Mouse (Mus musculus) embryonic facial prominence, embryonic 10.5 days (tissue): Measurements from ENCODE around the gene Birc7. TPM values are rescaled to one million over a fixed set of nuclear protein-coding genes. Genes with fewer than 3 reads are reported as not detected.
A peak's percentile ranks its signal among the peaks of the same experiment; 100 is the strongest.

Experiments
- DNase-seq: peaks from one replicate; pipeline ENCODE4 v3.0.0-alpha.2; 2017; ENCODE audit warnings: low spot score
- H3K27ac ChIP-seq: fragments of 300-500 bp; sonication (generic); replicated peaks from 2 replicates; pipeline ENCODE4 v1.5.1; 2016; ENCODE audit warnings: mild to moderate bottlenecking
- H3K27me3 ChIP-seq: fragments of 300-500 bp; sonication (generic); replicated peaks from 2 replicates; pipeline ENCODE4 v1.6.1; 2016; ENCODE audit warnings: low read depth, mild to moderate bottlenecking; ENCODE audit not compliant: poor library complexity, severe bottlenecking
- H3K36me3 ChIP-seq: fragments of 300-500 bp; sonication (generic); replicated peaks from 2 replicates; pipeline ENCODE4 v1.6.1; 2016; ENCODE audit warnings: mild to moderate bottlenecking, moderate library complexity
- H3K4me1 ChIP-seq: fragments of 300-500 bp; sonication (generic); 2 replicates; pipeline ENCODE4 v1.6.1; 2016
- H3K4me3 ChIP-seq: fragments of 300-500 bp; sonication (generic); 2 replicates; pipeline ENCODE4 v1.5.1; 2016; ENCODE audit warnings: mild to moderate bottlenecking, moderate library complexity
- H3K9me3 ChIP-seq: fragments of 300-500 bp; sonication (generic); 2 replicates; pipeline ENCODE4 v1.6.1; 2016; ENCODE audit warnings: mild to moderate bottlenecking
- WGBS: fragments of 180-500 bp; shearing (Covaris S2); methylation state at CpG from one replicate; pipeline ENCODE4 v1.1.7; 2016; 5-methylcytosine and 5-hydroxymethylcytosine counted together
- polyA plus RNA-seq: library from polyadenylated mRNA; unstranded; fragments of >200 nt; fragmentation: Nextera tagmentation; extraction: Ambion mirVana; gene quantifications from 2 replicates; pipeline ENCODE4 v1.2.1, GENCODE M21; 2016

The Birc7 gene
- polyA plus RNA-seq: 0.31 and 0.34 TPM in 2 replicates

DNA sequence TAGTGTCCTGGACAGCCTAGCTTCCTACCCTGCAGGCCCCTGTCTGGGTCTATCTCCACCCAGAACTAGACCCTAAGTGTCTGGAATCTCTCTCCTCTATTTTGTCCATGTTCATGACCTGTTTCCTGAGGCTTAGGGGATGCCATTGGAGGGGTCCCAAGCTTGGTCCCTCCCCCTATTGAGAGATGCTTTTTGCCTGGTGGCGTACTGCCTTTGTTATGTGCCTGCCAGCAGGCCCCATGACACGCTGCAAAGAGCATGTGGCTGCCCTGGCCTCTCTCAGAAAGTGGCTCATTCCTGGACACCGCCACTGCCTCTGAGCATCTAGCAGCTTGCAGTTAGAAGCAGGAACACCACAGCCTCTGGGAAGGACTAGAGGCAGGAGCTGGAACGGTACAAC is at the start of gene Birc7:
Gene Birc7, plus strand, starts transcription at position 301 of the 400 bp plus-strand sequence.
- no peak for DNase-seq
- 59% methylated on average over 4 of the region's 4 CpGs for WGBS

DNA sequence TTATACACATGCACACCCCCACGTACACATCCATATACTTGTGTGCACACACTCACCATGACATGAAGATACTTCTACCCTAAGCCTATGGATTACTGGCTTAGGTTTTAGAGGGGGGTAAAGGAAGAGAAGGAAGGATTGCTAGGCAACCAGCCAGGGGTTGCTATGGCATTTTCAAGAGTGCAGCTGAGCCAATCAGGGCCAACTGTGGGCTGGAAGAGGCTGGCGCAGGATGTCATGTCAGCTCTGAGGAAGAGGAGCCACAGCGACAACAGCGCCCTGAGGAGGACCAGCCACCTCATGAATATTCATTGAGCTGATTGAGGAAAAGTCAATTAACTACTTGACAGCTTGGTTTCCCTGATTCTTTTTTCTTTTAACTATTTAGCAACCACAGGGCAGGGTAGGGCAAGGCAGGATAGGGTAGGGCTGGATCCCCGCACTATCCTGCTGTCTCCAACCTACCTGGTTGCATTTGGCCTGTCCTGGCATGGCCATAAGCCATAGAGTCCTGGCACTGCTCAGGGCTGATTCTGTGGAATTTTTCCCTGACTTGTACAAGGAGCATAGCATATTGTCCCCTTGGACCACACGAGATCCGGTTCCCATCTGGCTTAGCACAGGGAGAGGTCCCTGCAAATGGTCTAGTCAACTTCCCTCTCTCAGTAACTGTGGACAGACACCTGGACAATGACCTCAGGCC is 49.3 kb upstream of the Birc7 start:
- Histone ChIP-seq H3K4me3 (no peak overlapping the region), H3K27ac (no peak overlapping the region)
- WGBS: 53% methylated on average over 7 of the region's 7 CpGs

More for the DNA sequence above, at the start of gene Birc7:
- no peaks in the 10 kb centered on the region for H3K36me3 ChIP-seq
- H3K4me3 ChIP-seq: no peak within 1 kb of the TSS
- H3K9me3 ChIP-seq: no peaks in the 10 kb centered on the region
- peaks cover 7% of the 10 kb centered on the region; the same call in 1 of the 2 replicates for H3K4me1 ChIP-seq
- peaks cover 3% of the 10 kb centered on the region; the same call in 1 of the 2 replicates for H3K27me3 ChIP-seq
- H3K27ac ChIP-seq: no peak within 1 kb of the TSS

DNA sequence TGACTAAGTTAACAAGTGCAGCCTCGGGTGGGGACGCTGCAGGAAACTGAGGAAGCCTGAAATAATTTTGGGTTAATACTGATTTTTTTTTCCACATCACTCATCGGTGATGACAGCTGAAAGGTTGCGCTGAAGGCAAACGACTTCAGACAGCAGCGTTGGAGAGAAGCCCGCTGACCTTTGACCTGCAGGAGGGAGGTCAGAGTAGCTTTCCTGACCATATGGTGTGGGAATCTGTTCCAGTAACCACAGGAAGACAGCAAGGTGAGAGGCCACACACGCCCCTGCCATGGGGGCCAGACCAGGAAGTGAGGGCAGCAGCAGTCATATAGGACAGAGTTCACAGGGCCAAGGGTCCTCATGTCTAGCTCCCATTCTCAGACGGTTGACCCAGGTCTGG is 47.5 kb upstream of the Birc7 start:
- Histone ChIP-seq H3K4me3 (no peak overlapping the region), H3K27ac (no peak overlapping the region), H3K4me1 (peaks cover 15% of the 10 kb centered on the region; the same call in 1 of the 2 replicates), H3K27me3 (no peaks in the 10 kb centered on the region), H3K36me3 (peaks cover 13% of the 10 kb centered on the region), H3K9me3 (no peaks in the 10 kb centered on the region)
- 43% methylated on average over 9 of the region's 9 CpGs for WGBS
- no peak for DNase-seq

More for the DNA sequence above, 49.3 kb upstream of the Birc7 start:
- H3K36me3 ChIP-seq: peaks cover 13% of the 10 kb centered on the region
- H3K4me1 ChIP-seq: peaks cover 15% of the 10 kb centered on the region; the same call in 1 of the 2 replicates
- H3K9me3 ChIP-seq: no peaks in the 10 kb centered on the region
- no peak for DNase-seq
- no peaks in the 10 kb centered on the region for H3K27me3 ChIP-seq

DNA sequence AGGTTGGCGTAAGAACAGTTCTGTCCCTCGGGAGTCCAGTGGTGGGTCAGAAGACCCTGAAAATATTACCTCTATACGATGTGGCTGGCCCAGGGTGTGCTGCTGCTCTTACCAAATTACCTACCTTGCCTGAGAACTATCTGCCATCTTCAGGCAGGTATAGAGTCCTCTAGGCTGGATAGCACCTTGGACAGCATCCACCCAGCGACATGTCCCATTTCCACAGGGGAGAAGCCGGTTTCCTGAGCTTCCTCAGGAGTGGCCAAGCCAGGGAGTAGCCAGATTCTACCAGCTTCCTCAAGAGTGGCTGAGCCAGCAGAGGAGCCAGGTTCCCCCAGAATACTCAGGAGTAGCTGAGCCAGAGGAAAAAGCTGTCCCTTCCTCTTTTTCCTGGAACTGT is 43.6 kb upstream of the Birc7 start:
- H3K27me3 ChIP-seq: peaks cover 34% of the 10 kb centered on the region
- 72% methylated on average over 5 of the region's 5 CpGs for WGBS

DNA sequence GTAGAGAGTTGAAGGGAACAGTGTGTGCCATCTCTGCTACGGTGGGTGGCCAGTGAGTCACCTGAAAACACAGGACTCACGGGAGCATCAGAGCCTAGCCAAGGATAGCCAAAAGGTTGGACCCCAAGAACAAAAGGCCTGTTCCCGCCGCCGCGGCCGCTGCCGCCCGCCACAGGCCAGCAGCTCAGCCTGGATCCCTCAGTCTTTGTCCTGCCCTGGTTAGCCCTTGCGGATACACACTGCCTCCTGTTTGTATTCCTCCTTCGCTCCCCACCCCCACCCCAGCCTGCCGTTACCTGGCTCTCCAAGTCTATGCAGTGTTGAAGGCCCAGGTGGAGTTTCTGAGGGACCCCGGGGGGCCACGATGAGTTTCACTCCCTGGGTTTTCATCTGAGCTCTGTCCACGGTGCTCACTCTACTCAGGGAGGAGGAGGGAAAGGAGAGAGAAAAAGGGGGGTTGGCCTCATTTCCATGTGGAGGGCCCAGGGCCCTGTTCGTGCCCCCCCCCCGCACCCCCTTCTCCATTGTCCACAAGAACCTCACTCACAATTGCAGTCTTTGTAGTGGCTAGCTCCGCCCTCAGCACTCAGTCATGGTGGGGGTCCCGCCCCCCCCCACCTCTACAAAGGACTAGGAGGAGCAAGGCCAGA is 39.4 kb upstream of the Birc7 start:
- DNase-seq: peak; percentile 47
- Histone ChIP-seq H3K27me3 (peaks cover 75% of the 10 kb centered on the region), H3K4me3 (peak overlapping the region; percentile 69), H3K27ac (peak overlapping the region; percentile 89), H3K4me1 (peaks cover 52% of the 10 kb centered on the region), H3K36me3 (no peaks in the 10 kb centered on the region), H3K9me3 (no peaks in the 10 kb centered on the region)
- WGBS: 6% methylated on average over 19 of the region's 19 CpGs

More for the DNA sequence above, 43.6 kb upstream of the Birc7 start:
- DNase-seq: no peak
- H3K36me3 ChIP-seq: peaks cover 13% of the 10 kb centered on the region
- no peak overlapping the region for H3K4me3 ChIP-seq
- no peaks in the 10 kb centered on the region for H3K9me3 ChIP-seq
- no peak overlapping the region for H3K27ac ChIP-seq
- peaks cover 29% of the 10 kb centered on the region for H3K4me1 ChIP-seq

DNA sequence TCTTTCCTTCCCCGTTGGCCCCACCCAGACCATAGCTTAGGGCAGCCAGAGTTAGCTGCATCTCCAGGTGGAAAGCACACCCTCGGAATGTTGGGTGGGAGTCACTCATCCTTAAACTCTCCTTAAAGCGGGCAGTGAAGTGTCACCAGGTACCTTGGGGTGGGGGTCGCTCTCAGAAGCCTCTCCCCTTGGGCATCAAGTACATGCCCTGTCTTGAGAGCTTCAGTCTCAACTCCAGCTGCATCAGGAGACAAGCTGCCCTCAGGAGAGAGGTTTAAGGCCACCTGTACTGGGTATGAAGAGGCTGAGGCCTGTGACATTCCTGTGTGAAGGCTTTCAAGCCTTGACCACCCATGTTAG is 38.9 kb upstream of the Birc7 start:
- Histone ChIP-seq H3K9me3 (no peaks in the 10 kb centered on the region), H3K4me3 (peak overlapping the region; percentile 69), H3K27ac (peak overlapping the region; percentile 89), H3K4me1 (peaks cover 55% of the 10 kb centered on the region), H3K36me3 (no peaks in the 10 kb centered on the region), H3K27me3 (peaks cover 80% of the 10 kb centered on the region)
- 16% methylated on average over 4 of the region's 4 CpGs for WGBS
- peak; percentile 22 for DNase-seq

DNA sequence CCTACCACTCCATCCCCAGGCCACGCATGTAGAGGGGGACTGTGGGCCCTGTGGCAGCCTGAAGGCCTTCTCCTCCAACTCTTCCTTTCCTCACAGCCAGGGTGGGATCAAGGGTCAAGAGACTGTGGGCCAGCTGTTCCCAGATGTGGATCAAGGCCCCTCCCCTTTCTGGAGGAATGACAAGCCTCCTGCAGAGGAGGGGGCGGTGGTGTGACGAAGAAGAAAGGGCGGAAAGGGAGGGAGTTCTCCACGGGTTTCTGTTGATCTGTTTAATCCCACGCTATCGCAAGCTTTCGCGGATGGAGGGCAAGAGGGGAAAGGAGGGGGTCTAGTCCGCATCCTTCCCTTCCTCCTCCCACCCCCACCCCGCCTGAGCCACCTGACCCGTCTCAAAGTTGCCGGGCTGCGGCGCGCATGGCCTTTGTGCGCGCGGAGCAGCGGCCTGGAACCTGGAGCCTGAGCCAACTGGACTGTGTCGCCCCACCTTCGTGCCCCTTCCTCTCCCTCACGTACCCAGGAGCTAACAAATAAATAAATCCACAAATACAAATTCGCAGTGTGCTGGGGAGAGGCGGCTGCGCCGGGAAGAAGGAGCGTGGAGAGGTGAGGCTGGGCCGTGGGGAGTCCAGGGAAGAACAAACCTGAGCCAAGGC is 38.3 kb upstream of the Birc7 start:
- H3K4me1 ChIP-seq: peaks cover 61% of the 10 kb centered on the region
- under 1% methylated on average over 29 of the region's 29 CpGs for WGBS
- H3K4me3 ChIP-seq: peak overlapping the region; percentile 69
- 0 out of 2 replicates have a peak, but pooled peaks cover 2% of the 10 kb centered on the region for H3K36me3 ChIP-seq
- peak; percentile 60 for DNase-seq
- peak overlapping the region; percentile 89 for H3K27ac ChIP-seq
- no peaks in the 10 kb centered on the region for H3K9me3 ChIP-seq
- H3K27me3 ChIP-seq: peaks cover 87% of the 10 kb centered on the region

DNA sequence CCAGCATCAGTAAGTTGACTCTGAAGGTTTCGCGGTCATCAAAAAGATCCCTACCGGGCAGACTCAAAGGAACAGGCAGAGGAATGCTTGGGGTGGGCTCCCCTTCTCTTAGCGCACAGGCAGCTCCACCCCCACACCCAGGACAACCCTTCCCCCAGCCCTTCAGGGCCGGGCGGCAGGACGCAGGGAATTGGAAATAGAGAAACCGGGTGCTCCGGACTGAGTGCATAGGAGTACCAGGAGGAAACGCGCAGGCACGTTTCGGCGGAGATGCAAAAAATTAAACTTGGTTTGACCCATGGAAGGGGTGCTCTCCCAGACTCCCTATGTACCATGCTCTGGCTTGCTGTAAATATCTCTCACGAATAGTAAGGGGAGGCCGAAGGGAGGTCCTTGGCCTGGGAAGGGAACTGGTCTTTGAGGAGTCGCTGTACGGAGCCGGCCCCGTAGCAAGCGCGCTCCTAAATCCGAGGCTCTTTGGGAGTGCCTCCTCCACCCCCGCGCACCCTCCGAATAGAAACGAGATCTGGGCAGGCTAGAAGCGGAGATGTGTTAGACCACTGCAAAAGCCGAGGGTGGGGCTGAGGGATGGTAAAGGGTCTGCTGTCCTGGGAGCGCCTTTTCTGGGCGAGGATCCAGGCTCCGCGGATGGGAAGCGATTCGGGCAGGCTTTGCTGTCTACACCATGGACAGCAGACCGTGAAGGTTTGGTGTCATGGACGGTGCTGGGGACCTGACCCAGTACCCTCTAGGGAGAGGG is 37.6 kb upstream of the Birc7 start:
- Histone ChIP-seq H3K27ac (peak overlapping the region; percentile 89), H3K27me3 (peaks cover 94% of the 10 kb centered on the region), H3K4me3 (peak overlapping the region; percentile 69), H3K9me3 (no peaks in the 10 kb centered on the region), H3K4me1 (peaks cover 62% of the 10 kb centered on the region), H3K36me3 (0 out of 2 replicates have a peak, but pooled peaks cover 6% of the 10 kb centered on the region)
- peak; percentile 55 for DNase-seq
- under 1% methylated on average over 37 of the region's 37 CpGs for WGBS

DNA sequence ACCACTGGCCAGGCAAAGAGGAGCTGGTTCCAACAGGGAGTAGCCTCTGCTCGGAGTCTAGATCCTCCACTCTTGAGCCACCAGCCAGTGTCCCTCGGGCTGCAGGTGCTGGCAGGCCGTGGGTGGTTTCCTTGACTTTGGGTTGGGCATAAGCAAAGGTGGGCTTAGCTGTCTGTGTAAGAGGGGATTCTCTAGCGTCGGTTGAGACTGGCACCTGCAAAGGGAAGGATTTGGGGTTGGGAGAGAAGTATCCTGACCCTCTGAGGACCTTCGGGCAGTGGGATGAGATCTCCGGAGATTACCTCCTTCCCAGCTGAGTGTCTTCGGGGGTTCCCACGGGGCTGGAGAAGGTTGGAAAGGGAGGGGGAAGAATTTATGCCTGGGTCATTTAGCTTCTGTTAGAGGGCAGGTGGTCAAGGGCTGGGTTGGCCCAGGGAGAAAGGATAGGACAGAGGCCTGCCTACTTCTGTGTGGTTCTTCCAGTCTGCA is 36.9 kb upstream of the Birc7 start:
- H3K27ac ChIP-seq: peak overlapping the region; percentile 89
- peak overlapping the region; percentile 69 for H3K4me3 ChIP-seq
- peaks cover 97% of the 10 kb centered on the region for H3K27me3 ChIP-seq
- DNase-seq: peak; percentile 32
- H3K36me3 ChIP-seq: 0 out of 2 replicates have a peak, but pooled peaks cover 6% of the 10 kb centered on the region
- H3K9me3 ChIP-seq: no peaks in the 10 kb centered on the region
- peaks cover 62% of the 10 kb centered on the region for H3K4me1 ChIP-seq
- 5% methylated on average over 9 of the region's 9 CpGs for WGBS

DNA sequence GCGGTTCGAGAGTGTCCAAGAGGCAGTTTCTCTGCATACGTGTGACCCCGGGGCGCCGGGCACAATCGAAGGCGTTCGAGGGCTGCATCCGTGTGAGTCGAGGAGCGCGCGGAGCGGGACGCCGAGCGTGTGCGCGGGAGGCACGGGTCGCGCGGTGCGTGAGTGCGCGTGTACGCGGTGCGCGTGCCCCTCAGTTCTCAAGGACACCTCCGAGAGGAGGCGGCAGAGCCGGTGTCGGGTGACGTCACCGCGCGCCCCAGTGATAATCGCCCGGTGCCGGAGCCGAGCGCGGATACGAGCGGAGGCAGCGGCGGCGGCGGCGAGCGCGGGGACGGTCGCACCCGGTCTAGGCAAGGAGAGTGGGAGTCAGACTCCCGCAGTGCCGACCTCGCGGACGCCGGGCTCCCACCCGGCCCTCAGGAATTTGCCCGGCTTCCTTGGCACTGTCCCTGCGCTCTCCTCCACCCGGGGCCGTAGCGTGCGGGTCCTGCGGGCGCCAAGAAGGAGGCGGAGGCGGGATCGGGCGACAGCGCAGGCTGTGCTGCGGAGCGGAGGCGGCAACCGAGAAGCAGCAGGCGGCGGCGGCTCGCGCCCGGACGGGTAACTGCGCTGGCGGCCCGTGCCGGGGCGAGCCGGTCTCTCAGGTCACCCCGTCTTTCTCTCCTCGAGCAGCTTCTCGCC is 35.8 kb upstream of the Birc7 start:
- H3K4me1 ChIP-seq: peaks cover 61% of the 10 kb centered on the region
- under 1% methylated on average over 97 of the region's 97 CpGs for WGBS
- peak overlapping the region; percentile 89 for H3K27ac ChIP-seq

DNA sequence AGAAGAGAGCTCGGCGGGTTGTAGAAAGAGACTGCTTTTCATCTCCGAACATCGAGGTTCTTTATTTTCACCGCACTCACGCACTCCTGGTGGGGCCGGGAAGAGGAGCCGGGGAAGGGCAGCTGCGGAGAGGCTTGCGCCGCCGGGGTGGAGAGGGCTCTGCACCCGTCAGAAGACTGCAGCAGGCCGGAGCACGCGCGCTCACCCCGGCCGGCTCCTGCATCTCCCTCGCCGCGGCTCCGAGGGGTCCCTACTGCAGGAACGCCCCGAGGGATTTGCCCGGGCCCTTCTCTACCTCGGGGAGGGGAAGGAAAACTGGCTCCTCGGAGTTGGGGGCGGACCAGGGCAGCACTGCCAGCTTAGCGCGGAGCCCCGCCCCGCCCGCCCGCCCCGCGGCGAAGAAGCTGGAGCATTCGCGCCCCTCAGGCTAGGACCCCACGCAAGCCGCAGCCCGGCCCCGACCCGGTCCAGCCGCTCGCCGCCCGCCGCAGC is 35.2 kb upstream of the Birc7 start:
- under 1% methylated on average over 50 of the region's 50 CpGs for whole genome bisulfite sequencing
- H3K9me3 ChIP-seq: no peaks in the 10 kb centered on the region
- H3K4me3 ChIP-seq: peak overlapping the region; percentile 69
- H3K27me3 ChIP-seq: peaks cover 89% of the 10 kb centered on the region
- peak; percentile 57 for DNase-seq
- H3K36me3 ChIP-seq: 0 out of 2 replicates have a peak, but pooled peaks cover 6% of the 10 kb centered on the region
- peaks cover 58% of the 10 kb centered on the region for H3K4me1 ChIP-seq
- H3K27ac ChIP-seq: peak overlapping the region; percentile 89

More for the DNA sequence above, 35.8 kb upstream of the Birc7 start:
- peaks cover 95% of the 10 kb centered on the region for H3K27me3 ChIP-seq
- peak overlapping the region; percentile 69 for H3K4me3 ChIP-seq
- DNase-seq: peak; percentile 61
- 0 out of 2 replicates have a peak, but pooled peaks cover 6% of the 10 kb centered on the region for H3K36me3 ChIP-seq
- no peaks in the 10 kb centered on the region for H3K9me3 ChIP-seq
